8 mouse cellular contexts compared by ENCODE assay signal in the genomic region with DNA sequence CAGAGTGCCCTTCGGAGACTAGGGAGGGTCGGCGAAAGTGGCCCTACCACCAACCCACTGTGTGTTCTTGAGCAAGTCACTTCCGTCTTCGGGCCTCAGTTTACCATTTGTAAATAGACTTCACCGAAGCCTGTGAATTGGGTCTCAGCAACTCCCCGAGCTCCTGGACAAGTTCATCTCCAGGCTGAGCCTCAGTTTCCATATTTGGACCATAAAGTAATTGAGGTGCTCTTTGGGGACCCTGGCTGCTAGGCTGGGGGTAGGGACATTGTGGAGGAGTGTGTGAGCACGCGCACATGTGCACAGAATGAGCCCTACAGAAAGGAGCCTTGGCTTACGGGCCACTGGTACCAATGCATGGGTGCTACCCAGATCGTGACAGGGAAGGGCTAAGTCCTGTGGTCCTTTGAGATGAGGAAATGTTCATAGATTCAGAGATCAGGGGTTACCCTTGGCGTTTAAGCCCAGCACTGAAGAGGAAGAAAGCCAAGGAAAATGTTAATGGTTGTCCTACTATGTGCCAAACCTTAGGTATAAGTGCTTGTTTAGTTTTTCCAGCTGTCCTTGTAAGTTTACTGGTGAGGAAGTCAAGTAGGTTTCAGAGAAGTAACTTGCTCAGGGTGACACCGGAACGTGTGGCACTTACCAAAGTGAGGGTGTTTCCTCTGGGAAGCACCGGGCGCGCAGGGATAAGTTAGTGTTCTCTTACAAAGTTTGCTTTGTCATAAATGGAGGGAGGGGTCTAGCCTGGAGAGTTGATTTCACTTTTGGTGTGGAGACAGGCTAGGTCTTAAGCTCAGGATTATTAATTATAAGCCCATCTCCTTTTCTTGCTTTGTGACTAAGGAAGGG. TPM values are rescaled to one million over a fixed set of nuclear protein-coding genes. Genes with fewer than 3 reads are reported as not detected.
DNase-seq lines count a peak whose midpoint lies in the region; ATAC-seq lines count a peak whose summit lies in the region.

No protein-coding gene starts in this region.

- peaks cover 24% of the 10 kb centered on the region for H3K4me1 ChIP-seq in heart, embryonic 12.5 days (replicated peaks)
- peaks cover 29% of the 10 kb centered on the region for H3K4me1 ChIP-seq in hindbrain, embryonic 13.5 days (replicated peaks)
- H3K4me1 ChIP-seq in neural tube, embryonic 15.5 days, result peaks cover 28% of the 10 kb centered on the region

- peak overlapping the region; percentile 92 for H3K9ac ChIP-seq in heart, embryonic 12.5 days
- H3K9ac ChIP-seq in hindbrain, embryonic 13.5 days, result peak overlapping the region; percentile 84
- peak overlapping the region; percentile 78 for H3K9ac ChIP-seq in neural tube, embryonic 15.5 days (replicated peaks)

- under 1% methylated on average over 17 of the region's 17 CpGs for WGBS in heart, embryonic 12.5 days
- WGBS in hindbrain, embryonic 13.5 days, result 7% methylated on average over 17 of the region's 17 CpGs
- WGBS in neural tube, embryonic 15.5 days, result 3% methylated on average over 17 of the region's 17 CpGs

- peak overlapping the region; percentile 76 for H3K4me3 ChIP-seq in heart, embryonic 12.5 days
- H3K4me3 ChIP-seq in hindbrain, embryonic 13.5 days, result peak overlapping the region; percentile 94
- H3K4me3 ChIP-seq in neural tube, embryonic 15.5 days (replicated peaks), result peak overlapping the region; percentile 99

- peak overlapping the region; percentile 87 for H3K27ac ChIP-seq in heart, embryonic 12.5 days (ENCODE audit: poor library complexity, severe bottlenecking)
- peak overlapping the region; percentile 78 for H3K27ac ChIP-seq in hindbrain, embryonic 13.5 days
- peak overlapping the region; percentile 69 for H3K27ac ChIP-seq in neural tube, embryonic 15.5 days (replicated peaks)

- no peak for ATAC-seq in heart, embryonic 12.5 days (ENCODE audit: insufficient number of reproducible peaks, low FRiP score)
- ATAC-seq in hindbrain, embryonic 13.5 days (ENCODE audit: low FRiP score), result peak; percentile 23
- ATAC-seq in neural tube, embryonic 15.5 days (ENCODE audit: low FRiP score), result peak; percentile 46; the same call in 1 of the 2 replicates

- no peaks in the 10 kb centered on the region for H3K9me3 ChIP-seq in heart, embryonic 12.5 days (replicated peaks)
- no peaks in the 10 kb centered on the region for H3K9me3 ChIP-seq in hindbrain, embryonic 13.5 days
- H3K9me3 ChIP-seq in neural tube, embryonic 15.5 days (replicated peaks), result no peaks in the 10 kb centered on the region

- H3K27me3 ChIP-seq in heart, embryonic 12.5 days (replicated peaks), result no peaks in the 10 kb centered on the region
- no peaks in the 10 kb centered on the region for H3K27me3 ChIP-seq in hindbrain, embryonic 13.5 days
- H3K27me3 ChIP-seq in neural tube, embryonic 15.5 days (replicated peaks), result no peaks in the 10 kb centered on the region

- DNase-seq in heart, postnatal 14 days, result no peak
- DNase-seq in embryo, embryonic 10.5 days (ENCODE audit: low spot score), result peak; percentile 50
- DNase-seq in lung, adult 18-20 months, result peak; percentile 39 to 48
- DNase-seq in left cerebral cortex, postnatal 36 days (ENCODE audit: low spot score in 2 of 2), result no peak
- DNase-seq in layer of hippocampus, postnatal 25 days (ENCODE audit: extremely low spot score in 1 of 2, low spot score in 1 of 2), result no peak

- H3K36me3 ChIP-seq in heart, embryonic 12.5 days, result peaks cover 12% of the 10 kb centered on the region
- H3K36me3 ChIP-seq in hindbrain, embryonic 13.5 days, result no peaks in the 10 kb centered on the region
- no peaks in the 10 kb centered on the region for H3K36me3 ChIP-seq in neural tube, embryonic 15.5 days

- intact Hi-C loops in heart, postnatal 14 days (cut with DNase I), result loop anchor here (1.0 to 5.0 kb wide), 2 partner anchors 41 to 120 kb away; a partner anchor contains a TSS
- intact Hi-C loops in left cerebral cortex, postnatal 36 days (cut with DNase I), result loop anchor here (5.0 kb wide), 2 partner anchors 46 to 66 kb away; no protein-coding TSS in a partner anchor

- peak overlapping the region; percentile 90 for H3K4me2 ChIP-seq in heart, embryonic 12.5 days
- H3K4me2 ChIP-seq in hindbrain, embryonic 13.5 days, result peak overlapping the region; percentile 77
- H3K4me2 ChIP-seq in neural tube, embryonic 15.5 days, result peak overlapping the region; percentile 77

RNA-seq across cellular contexts. Expression of a gene that starts 0.8 kb away (rescaled TPM):
- polyA plus RNA-seq in heart, embryonic 12.5 days (2016; fragmentation: Nextera tagmentation; extraction: Ambion mirVana), result 68.5 and 70.1 TPM in 2 replicates
- 100 to 1,000 TPM; 133 to 135 TPM for total RNA-seq in heart, postnatal 14 days (2021)
- polyA plus RNA-seq in hindbrain, embryonic 13.5 days (2015; fragmentation: Nextera tagmentation; extraction: Ambion mirVana), result 33.3 and 35.4 TPM in 2 replicates
- 22.2 and 45.6 TPM in 2 replicates for polyA plus RNA-seq in neural tube, embryonic 15.5 days (2015; fragmentation: Nextera tagmentation; extraction: Ambion mirVana)
- total RNA-seq in left cerebral cortex, postnatal 36 days (2021), result 10 to 100 TPM; 21.5 to 30.3 TPM
- 10 to 100 TPM; 28.9 to 32.8 TPM for total RNA-seq in layer of hippocampus, postnatal 25 days (2021)

Comparison
In these comparisons a context has a peak if more than half of its experiments do, and no peak if none do; other contexts are left out.
1. DNase-seq: peak in embryo, embryonic 10.5 days (single experiment) and lung, adult 18-20 months (2 of 2); none in heart, postnatal 14 days (0 of 2), left cerebral cortex, postnatal 36 days (0 of 2) and layer of hippocampus, postnatal 25 days (0 of 2).
2. Peak in every context shown above with its lines, with median percentiles within 50 percentile points of each other: H3K27ac ChIP-seq, H3K4me2 ChIP-seq, H3K4me3 ChIP-seq and H3K9ac ChIP-seq.